Mouse (Mus musculus) T-helper 17 cell (primary cell): ENCODE measurements around the gene Vasn.

Experiments
- in situ Hi-C, 2 experiments: fragments of 300-600 bp; cut with MboI, MseI; formaldehyde crosslinking; loops; 1 replicate in 1 of 2; 2 replicates in 1 of 2; pipeline ENCODE4 v1.15.1; 2025; ENCODE audit warnings: high pct_unique_total_duplicates in 2 of 2

Vasn gene

GRCm38 (mm10) chr16:4641119-4641838, 1.5 kb downstream of the Vasn start:
- in situ Hi-C loops = no loop called here

GRCm38 (mm10) chr16:4642190-4642589, 2.4 kb downstream of the Vasn start:
- in situ Hi-C loops = no loop called here

DNA sequence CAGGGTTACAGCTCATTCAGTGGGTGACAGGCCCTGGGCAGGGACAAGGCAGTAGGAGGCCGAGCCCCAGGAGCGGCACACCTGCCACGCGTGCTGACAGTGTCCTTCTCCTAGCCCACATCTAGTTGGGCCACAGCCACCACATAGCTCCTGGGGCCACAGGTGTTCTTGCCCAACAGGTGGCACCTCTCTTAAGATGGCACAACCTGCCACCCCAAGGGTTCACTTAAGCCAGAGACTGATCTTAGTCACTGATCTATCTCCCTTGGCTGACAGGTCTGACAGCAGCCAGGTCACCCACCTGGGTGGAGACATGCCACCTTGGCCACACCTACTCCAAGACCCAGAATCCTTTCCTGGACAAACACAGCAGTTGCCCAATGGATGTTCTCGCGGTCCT, 3.2 kb downstream of the Vasn start:
- in situ Hi-C loops = no loop called here

DNA sequence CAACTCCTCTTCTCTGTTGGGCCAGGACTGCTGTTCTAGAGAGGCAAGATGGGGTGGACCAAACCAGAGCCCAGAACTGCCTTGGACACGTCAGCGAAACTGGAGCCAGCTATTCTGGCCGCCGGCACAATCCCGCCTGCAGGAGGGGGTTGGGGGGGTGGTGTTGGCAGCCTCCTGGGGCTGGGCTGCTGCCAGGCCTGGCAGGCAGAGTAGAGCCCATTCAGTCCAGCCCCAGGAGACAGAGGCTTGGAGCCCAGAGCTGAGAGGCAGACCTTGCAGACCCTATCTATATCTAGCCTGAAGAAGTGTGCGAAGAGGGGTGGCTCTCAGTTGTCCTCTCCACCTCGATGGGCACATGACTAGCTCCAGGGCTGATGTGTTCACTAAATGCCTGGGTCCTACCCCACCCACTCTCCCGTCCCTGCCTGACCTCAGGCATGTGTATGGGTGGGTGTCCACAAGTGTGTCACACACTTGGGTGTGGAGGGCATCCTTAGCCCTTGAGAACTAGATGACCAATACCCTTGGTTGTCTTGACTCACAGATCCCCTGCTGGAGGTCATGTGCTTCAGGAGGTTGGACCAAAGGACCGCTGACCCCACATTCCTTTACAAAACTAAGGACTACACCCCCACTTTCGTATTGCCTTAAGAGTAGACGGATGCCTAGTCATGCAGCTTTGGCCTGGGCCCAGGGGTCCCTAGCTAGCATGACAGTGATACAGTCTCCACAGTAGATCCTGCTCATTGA, 4.1 kb downstream of the Vasn start:
- in situ Hi-C loops = no loop called here

DNA sequence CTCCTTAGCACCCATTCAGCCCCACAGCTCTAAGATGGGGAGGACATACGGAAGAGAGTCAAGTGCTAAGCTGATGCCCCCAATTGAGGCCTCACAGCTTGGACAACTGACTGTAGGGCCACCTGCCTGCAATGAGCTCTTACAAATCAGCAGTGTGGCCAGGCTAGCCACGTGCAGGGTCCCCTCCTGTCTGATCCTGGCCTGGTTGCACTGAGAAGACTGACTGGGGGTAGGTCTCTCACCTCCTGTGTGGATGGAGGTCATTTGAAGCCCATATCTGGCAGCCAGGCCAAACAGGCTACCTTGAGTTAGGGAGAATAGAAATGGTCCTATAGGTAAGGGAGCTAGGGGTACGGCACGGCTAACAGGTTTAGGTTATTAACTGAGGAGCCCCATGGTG, 6.1 kb downstream of the Vasn start:
- in situ Hi-C loops = no loop called here

DNA sequence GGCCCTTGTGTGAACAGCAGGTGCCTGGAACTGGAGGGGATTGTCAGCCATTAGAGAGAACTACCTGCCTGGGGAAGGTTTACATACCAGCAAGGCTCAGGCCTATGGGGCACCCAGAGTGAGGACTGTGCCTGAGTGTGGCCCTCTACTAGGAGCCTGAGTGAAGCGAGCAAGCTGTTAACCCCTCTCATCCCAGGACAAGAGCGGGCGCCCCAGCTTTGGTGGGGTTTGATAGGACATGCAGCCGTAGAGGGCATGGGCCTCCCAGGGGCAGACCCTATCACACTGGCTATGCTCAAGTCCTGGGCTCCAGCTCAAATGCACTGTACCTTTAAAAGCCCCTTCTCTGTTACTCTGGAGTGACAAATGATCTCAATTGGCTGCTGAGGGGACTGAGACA, 7.1 kb downstream of the Vasn start:
- in situ Hi-C loops = no loop called here

DNA sequence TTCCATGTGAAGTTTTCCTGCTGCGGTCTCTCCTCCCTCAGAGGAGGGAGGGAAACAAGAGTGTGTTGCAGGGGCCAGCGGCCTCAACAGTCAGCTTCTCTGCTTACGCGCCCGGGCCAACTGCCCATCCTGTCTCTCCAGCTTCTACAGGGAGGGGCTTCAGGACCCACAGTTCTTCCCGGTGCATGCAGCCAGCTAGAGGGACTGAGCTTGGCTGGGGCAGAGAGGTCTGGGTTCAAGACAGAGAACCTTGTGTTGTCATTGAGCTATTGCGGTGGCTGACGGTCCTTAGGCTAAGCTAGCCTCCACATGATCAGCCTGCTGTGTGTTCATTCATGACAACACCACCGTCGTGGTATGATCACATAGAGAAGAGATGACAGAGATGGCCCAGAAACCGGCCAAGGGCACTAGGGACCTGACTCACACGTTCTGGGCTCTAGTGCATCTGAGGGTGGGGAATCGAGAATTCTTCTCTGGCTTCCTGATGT, 8.0 kb downstream of the Vasn start:
- in situ Hi-C loops = no loop called here

- in situ Hi-C loops = no loop called here
These were observed 8.8 kb downstream of the Vasn start for GRCm38 (mm10) chr16:4648416-4649023.

DNA sequence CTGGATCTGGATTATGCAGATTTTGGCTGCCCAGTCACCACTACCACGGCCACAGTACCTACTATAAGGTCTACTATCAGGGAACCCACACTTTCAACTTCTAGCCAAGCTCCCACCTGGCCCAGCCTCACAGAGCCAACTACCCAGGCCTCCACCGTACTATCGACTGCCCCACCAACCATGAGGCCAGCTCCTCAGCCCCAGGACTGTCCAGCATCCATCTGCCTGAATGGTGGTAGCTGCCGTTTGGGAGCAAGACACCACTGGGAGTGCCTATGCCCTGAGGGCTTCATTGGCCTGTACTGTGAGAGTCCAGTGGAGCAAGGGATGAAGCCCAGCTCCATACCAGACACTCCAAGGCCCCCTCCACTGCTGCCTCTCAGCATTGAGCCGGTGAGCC, 9.5 kb downstream of the Vasn start:
- in situ Hi-C loops = no loop called here

DNA sequence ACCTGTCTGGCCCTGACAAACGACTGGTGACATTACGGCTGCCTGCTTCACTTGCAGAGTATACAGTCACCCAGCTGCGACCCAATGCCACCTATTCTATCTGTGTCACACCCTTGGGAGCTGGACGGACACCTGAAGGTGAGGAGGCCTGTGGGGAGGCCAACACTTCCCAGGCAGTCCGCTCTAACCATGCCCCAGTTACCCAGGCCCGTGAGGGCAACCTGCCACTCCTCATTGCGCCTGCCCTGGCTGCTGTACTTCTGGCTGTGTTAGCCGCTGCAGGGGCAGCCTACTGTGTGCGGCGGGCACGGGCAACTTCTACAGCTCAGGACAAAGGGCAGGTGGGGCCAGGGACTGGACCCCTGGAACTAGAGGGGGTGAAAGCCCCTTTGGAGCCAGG, 10.0 kb downstream of the Vasn start:
- in situ Hi-C loops = no loop called here

DNA sequence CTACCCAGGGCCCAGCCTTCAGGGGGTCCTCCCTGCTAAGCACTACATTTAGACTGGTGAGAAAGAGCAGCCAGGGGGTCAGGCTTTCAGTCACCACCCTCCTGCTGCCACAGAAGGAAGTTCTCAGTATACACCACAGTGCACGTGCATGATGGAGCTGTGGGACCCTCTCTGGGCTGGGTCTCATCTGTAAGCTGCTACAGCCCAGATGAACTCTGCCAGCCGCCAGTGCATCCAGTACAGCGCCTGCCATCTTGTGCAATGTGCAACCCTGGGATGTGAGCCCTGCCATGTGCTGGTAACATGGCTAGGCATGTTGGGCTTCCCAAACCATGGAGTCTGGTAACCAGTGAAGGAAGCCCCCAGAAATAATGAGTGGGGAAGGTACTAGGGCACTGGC, 10.4 kb downstream of the Vasn start:
- in situ Hi-C loops = no loop called here

GRCm38 (mm10) chr16:4651081-4651480, 11.3 kb downstream of the Vasn start:
- in situ Hi-C loops = no loop called here

GRCm38 (mm10) chr16:4651624-4652023, 11.9 kb downstream of the Vasn start:
- in situ Hi-C loops = no loop called here

DNA sequence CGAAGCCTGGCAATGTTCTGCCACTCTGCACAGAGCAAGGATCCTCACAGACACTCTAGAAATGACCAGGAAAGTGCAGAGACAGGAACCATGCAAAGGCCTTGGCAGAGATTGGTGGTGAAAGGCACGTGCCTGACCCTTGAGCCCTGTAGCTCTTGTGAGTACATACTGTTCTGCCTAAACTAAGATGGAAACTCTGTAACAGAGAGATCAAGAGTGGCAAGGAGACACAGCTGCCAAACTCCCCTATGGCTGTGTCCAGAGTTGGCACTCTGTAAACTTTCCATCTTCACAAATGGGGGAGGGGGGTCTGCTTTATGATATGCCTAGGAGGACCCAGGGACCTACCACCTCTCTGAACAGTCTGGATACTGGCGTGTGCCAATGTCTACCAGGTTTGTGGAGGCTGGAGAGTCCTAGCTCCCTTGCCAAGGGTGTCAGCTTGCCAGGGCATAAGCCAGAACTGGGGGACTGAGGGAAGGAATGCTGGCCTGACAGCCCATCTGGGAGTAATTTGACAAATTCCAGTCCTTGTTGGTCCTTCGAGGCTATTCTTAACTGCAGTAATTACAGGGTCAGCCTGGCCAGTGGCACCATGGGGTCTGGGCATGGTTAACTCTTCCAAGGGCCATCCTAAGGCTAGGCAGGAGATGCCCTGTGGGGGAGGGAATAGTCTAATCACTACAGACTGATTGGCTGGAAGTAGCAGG, 13.1 kb downstream of the Vasn start:
- in situ Hi-C loops = no loop called here

DNA sequence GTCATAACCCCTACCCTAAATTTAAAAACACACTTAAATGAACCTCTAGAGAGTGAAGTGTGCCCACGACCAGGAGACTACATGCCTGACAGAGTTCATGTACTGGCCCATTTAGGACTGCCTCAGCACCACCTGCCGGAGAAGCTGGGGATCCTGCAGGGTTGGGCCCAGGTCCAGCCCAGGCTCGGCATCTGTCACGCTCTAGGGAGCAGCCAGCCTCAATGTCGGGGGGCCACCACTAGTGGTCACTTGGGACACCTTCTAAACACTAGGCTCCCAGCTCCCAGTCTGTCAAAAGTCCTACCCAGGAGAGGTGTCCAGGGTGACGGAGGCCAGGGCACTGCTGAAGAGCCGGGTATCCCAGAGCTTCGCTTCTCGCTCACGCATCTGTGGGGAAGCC, 15.0 kb downstream of the Vasn start:
- in situ Hi-C loops = no loop called here

DNA sequence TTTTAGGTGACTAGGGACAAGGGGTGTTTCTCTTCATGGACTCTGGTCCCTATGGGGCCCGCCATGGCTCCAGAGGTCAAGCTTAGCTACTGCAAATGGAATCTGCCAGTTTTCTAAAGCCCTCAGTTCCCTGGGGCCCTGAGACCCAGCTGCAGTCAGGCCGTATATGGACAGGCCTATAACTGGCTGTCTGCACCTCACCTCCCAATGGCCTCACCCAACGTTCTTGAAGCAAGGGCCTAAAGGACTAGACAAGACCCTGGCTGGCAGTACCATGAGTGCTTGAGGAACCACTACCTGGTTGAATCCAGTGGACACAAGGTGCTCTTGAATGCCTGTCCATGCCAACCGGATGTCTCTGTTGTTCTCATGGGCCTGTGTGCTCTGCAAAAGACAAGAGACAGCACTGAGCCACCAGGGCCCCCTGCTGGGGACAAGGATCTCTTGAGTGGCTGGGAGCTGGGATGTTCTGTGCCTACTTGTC, 15.6 kb downstream of the Vasn start:
- in situ Hi-C loops = no loop called here

GRCm38 (mm10) chr16:4655764-4656570, 16.2 kb downstream of the Vasn start:
- in situ Hi-C loops = no loop called here

- in situ Hi-C loops = no loop called here
These were observed 16.9 kb downstream of the Vasn start for GRCm38 (mm10) chr16:4656571-4657081.

DNA sequence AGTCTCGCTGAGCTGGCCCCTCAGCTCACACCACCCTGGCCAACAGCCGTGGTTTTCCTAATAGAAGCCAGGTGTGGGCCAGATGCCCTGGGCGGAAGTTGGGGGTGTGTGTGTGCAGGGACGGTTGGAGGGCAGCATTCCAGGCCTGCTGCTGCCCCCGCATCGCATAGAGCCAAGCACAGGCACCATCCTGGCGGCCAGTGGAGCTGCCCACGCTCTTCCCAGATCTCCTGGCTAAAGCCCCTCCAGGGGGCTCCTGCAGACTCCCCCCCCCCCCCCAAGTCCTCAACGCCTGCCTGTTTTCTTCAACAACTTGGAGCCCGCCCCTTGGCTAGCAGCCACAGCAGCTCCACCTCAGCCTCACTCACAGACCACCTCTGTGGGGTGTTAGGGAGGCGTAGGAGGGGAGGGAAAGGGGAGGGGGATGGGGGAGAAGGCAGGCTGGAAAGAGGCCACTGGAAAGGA, 19.1 kb downstream of the Vasn start:
- in situ Hi-C loops = no loop called here

DNA sequence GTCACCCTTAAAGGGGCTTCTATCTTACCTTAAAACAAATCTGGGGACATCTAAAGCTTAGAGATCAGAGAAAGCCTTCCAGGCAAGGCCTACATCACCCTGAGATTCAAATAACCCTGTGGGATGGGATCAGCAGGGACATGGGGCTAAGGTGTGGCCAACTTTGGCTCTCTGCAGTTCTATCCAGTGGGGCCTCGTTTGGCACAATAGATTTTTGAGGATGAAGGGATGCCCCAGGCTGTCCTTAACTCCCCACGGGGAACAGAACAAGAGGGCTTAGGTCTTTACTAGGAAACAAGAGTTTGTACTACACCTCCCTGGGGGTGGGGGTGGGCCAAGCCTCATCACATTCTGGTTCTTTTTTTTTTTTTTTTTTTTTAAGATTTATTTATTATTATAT, 19.6 kb downstream of the Vasn start:
- in situ Hi-C loops = no loop called here

DNA sequence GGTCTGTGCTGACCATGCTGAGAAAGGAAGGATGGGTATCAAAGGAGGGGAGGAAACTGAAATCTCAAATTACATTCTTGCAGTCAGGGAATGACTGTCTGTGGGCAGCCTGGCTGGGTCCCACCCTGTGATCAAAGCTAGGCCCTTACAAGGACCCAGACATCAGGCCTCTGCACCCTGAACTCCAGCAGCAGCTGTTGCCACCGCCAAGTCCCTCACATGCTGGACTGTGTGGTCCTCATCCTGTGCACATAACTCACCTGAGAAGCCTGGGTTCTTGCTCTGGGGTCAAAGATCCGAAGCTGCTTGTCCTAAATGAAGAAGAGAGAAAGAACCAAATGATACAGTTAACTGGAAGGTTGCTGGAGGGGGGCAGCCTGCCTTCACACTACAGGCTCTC, 21.9 kb downstream of the Vasn start:
- in situ Hi-C loops = no loop called here
